Mouse (Mus musculus): ENCODE data around the gene Fam205c. TPM values are rescaled to one million over a fixed set of nuclear protein-coding genes. Genes with fewer than 3 reads are reported as not detected.
A peak's percentile ranks its signal among the peaks of the same experiment; 100 is the strongest.

Fam205c gene
- polyA plus RNA-seq, 2 experiments, result 0.07 to 0.30 TPM

- H3K4me1 ChIP-seq (replicated peaks; ENCODE audit: control insufficient read depth in 2 of 2, insufficient read depth in 2 of 2, low read length in 1 of 2), result no peaks in the 10 kb centered on the region
- H3K27ac ChIP-seq, result no peak overlapping the region
- no peak overlapping the region for H3K9ac ChIP-seq (replicated peaks)
- no peak for DNase-seq (ENCODE audit: low read depth in 3 of 3, low spot score in 3 of 3)
- H3K27me3 ChIP-seq (ENCODE audit: control insufficient read depth, insufficient read depth, low read length), result peaks cover 59% of the 10 kb centered on the region
- TF ChIP-seq EP300 (IDR thresholded peaks at IDR 0.05; ENCODE audit: low read depth), result no peak
- TF ChIP-seq CTCF (IDR thresholded peaks at IDR 0.05; ENCODE audit: low read depth), result no peak
- no peak for ATAC-seq (ENCODE audit: insufficient read depth)
- no peaks in the 10 kb centered on the region for H3K9me3 ChIP-seq (ENCODE audit: control insufficient read depth, low read length)
- H3K4me3 ChIP-seq (ENCODE audit: insufficient read depth in 1 of 2, low read depth in 2 of 2, low read length in 2 of 2), result peak overlapping the region; percentile 1 to 43; a peak in 3 of 4 replicates
- 3% methylated on average over 26 of the region's 26 CpGs for WGBS (ENCODE audit: insufficient replicate concordance)
- H3K36me3 ChIP-seq (replicated peaks; ENCODE audit: control insufficient read depth, insufficient read depth, low read depth), result no peaks in the 10 kb centered on the region
- H3K4me2 ChIP-seq (ENCODE audit: low read depth), result peak overlapping the region; percentile 58
These were observed 43.4 kb upstream of the Fam205c start for GRCm38 (mm10) chr4:42917402-42917774.

- H3K4me2 ChIP-seq (ENCODE audit: low read depth), result peak within 1 kb of the TSS; percentile 58
- no peaks in the 10 kb centered on the region for H3K36me3 ChIP-seq (replicated peaks; ENCODE audit: control insufficient read depth, insufficient read depth, low read depth)
- H3K9ac ChIP-seq (replicated peaks), result no peak within 1 kb of the TSS
- ATAC-seq (ENCODE audit: insufficient read depth) (peak; percentile 8; the same call in 1 of the 2 replicates), DNase-seq (ENCODE audit: low read depth in 3 of 3, low spot score in 3 of 3) (no peak)
- no peaks in the 10 kb centered on the region for H3K4me1 ChIP-seq (replicated peaks; ENCODE audit: control insufficient read depth in 2 of 2, insufficient read depth in 2 of 2, low read length in 1 of 2)
- H3K4me3 ChIP-seq (ENCODE audit: insufficient read depth in 1 of 2, low read depth in 2 of 2, low read length in 2 of 2), result peak within 1 kb of the TSS; percentile 1 to 43; a peak in 3 of 4 replicates
- H3K27ac ChIP-seq, result no peak within 1 kb of the TSS
- H3K27me3 ChIP-seq (ENCODE audit: control insufficient read depth, insufficient read depth, low read length), result peaks cover 59% of the 10 kb centered on the region
- no peaks in the 10 kb centered on the region for H3K9me3 ChIP-seq (ENCODE audit: control insufficient read depth, low read length)
- TF ChIP-seq EP300 (IDR thresholded peaks at IDR 0.05; ENCODE audit: low read depth) (no peak), CTCF (IDR thresholded peaks at IDR 0.05; ENCODE audit: low read depth) (no peak)
- WGBS (ENCODE audit: insufficient replicate concordance), result 1% methylated on average over 56 of the region's 90 CpGs
These were observed 42.8 kb upstream of the Fam205c start, which contains the start of gene Phf24 for GRCm38 (mm10) chr4:42916617-42917401. TSS of gene Phf24 (plus strand) at chr4:42916660.

- TF ChIP-seq CTCF (IDR thresholded peaks at IDR 0.05; ENCODE audit: low read depth) (no peak), EP300 (IDR thresholded peaks at IDR 0.05; ENCODE audit: low read depth) (no peak)
- Histone ChIP-seq H3K9me3 (ENCODE audit: control insufficient read depth, low read length) (no peaks in the 10 kb centered on the region), H3K9ac (replicated peaks) (no peak overlapping the region), H3K36me3 (replicated peaks; ENCODE audit: control insufficient read depth, insufficient read depth, low read depth) (no peaks in the 10 kb centered on the region), H3K27me3 (ENCODE audit: control insufficient read depth, insufficient read depth, low read length) (peaks cover 59% of the 10 kb centered on the region), H3K4me1 (replicated peaks; ENCODE audit: control insufficient read depth in 2 of 2, insufficient read depth in 2 of 2, low read length in 1 of 2) (no peaks in the 10 kb centered on the region), H3K4me3 (ENCODE audit: insufficient read depth in 1 of 2, low read depth in 2 of 2, low read length in 2 of 2) (no peak overlapping the region), H3K27ac (no peak overlapping the region), H3K4me2 (ENCODE audit: low read depth) (no peak overlapping the region)
- 65% methylated on average over 1 of the region's 1 CpGs for WGBS (ENCODE audit: insufficient replicate concordance)
- no peak for DNase-seq (ENCODE audit: low read depth in 3 of 3, low spot score in 3 of 3)
- no peak for ATAC-seq (ENCODE audit: insufficient read depth)
These were observed 41.9 kb upstream of the Fam205c start for GRCm38 (mm10) chr4:42915966-42916365.

GRCm38 (mm10) chr4:42915311-42915710 is 41.3 kb upstream of the Fam205c start:
- H3K4me1 ChIP-seq (replicated peaks; ENCODE audit: control insufficient read depth in 2 of 2, insufficient read depth in 2 of 2, low read length in 1 of 2), result no peaks in the 10 kb centered on the region
- no peak overlapping the region for H3K27ac ChIP-seq
- peaks cover 59% of the 10 kb centered on the region for H3K27me3 ChIP-seq (ENCODE audit: control insufficient read depth, insufficient read depth, low read length)
- DNase-seq (ENCODE audit: low read depth in 3 of 3, low spot score in 3 of 3) (no peak), ATAC-seq (ENCODE audit: insufficient read depth) (no peak)
- WGBS (ENCODE audit: insufficient replicate concordance), result 54% methylated on average over 12 of the region's 12 CpGs
- no peak for TF ChIP-seq EP300 (IDR thresholded peaks at IDR 0.05; ENCODE audit: low read depth)
- no peak overlapping the region for H3K4me3 ChIP-seq (ENCODE audit: insufficient read depth in 1 of 2, low read depth in 2 of 2, low read length in 2 of 2)
- H3K9me3 ChIP-seq (ENCODE audit: control insufficient read depth, low read length), result no peaks in the 10 kb centered on the region
- H3K4me2 ChIP-seq (ENCODE audit: low read depth), result no peak overlapping the region
- H3K36me3 ChIP-seq (replicated peaks; ENCODE audit: control insufficient read depth, insufficient read depth, low read depth), result no peaks in the 10 kb centered on the region
- H3K9ac ChIP-seq (replicated peaks), result no peak overlapping the region

GRCm38 (mm10) chr4:42913391-42913790 is 39.4 kb upstream of the Fam205c start:
- Histone ChIP-seq H3K27me3 (ENCODE audit: control insufficient read depth, insufficient read depth, low read length) (peaks cover 52% of the 10 kb centered on the region), H3K36me3 (replicated peaks; ENCODE audit: control insufficient read depth, insufficient read depth, low read depth) (no peaks in the 10 kb centered on the region), H3K27ac (no peak overlapping the region), H3K4me1 (replicated peaks; ENCODE audit: control insufficient read depth in 2 of 2, insufficient read depth in 2 of 2, low read length in 1 of 2) (no peaks in the 10 kb centered on the region), H3K9ac (replicated peaks) (no peak overlapping the region), H3K4me2 (ENCODE audit: low read depth) (no peak overlapping the region), H3K4me3 (ENCODE audit: insufficient read depth in 1 of 2, low read depth in 2 of 2, low read length in 2 of 2) (no peak overlapping the region), H3K9me3 (ENCODE audit: control insufficient read depth, low read length) (no peaks in the 10 kb centered on the region)
- no peak for DNase-seq (ENCODE audit: low read depth in 3 of 3, low spot score in 3 of 3)
- TF ChIP-seq EP300 (IDR thresholded peaks at IDR 0.05; ENCODE audit: low read depth) (no peak), CTCF (IDR thresholded peaks at IDR 0.05; ENCODE audit: low read depth) (no peak)
- no peak for ATAC-seq (ENCODE audit: insufficient read depth)
- 26% methylated on average over 10 of the region's 10 CpGs for WGBS (ENCODE audit: insufficient replicate concordance)
